Mouse (Mus musculus): ENCODE results near the gene Lalba. TPM values are rescaled to one million over a fixed set of nuclear protein-coding genes. Genes with fewer than 3 reads are reported as not detected.
A peak's percentile ranks its signal among the peaks of the same experiment; 100 is the strongest.

Lalba gene
- polyA plus RNA-seq, 2 experiments, result not detected

DNA sequence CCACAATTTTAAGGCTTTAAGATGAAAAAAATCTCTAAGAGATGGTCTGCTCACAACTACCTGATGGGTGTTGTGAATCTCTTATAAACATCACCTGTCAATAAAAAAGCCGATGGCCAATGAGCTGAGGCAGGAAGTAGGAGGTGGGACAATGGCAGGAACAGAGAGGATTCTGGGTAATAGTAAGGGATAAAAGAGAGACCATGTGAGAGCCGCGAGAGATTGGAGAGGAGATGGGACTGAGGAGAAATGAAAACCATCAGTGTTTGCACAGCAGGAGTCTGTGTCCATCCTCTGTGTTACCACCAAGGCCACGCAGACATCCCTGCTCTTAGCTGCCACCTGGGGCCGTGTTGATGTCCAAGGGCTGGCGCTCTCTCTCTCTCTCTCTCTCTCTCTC lies 24.8 kb upstream of the Lalba start:
- peaks cover 0 to 2% of the 10 kb centered on the region in 2 experiments; a peak in 2 of 4 replicates for H3K4me1 ChIP-seq (replicated peaks; ENCODE audit: control insufficient read depth in 2 of 2, insufficient read depth in 2 of 2, low read length in 1 of 2)
- no peak for ATAC-seq (ENCODE audit: insufficient read depth)
- H3K9me3 ChIP-seq (ENCODE audit: control insufficient read depth, low read length), result no peaks in the 10 kb centered on the region
- 78% methylated on average over 6 of the region's 6 CpGs for WGBS (ENCODE audit: insufficient replicate concordance)
- no peak overlapping the region for H3K4me2 ChIP-seq (ENCODE audit: low read depth)
- H3K27me3 ChIP-seq (ENCODE audit: control insufficient read depth, insufficient read depth, low read length), result no peaks in the 10 kb centered on the region; the same call in 1 of the 2 replicates
- no peak for DNase-seq (ENCODE audit: low read depth in 3 of 3, low spot score in 3 of 3)
- H3K27ac ChIP-seq, result no peak overlapping the region
- H3K9ac ChIP-seq (replicated peaks), result no peak overlapping the region
- no peak overlapping the region for H3K4me3 ChIP-seq (ENCODE audit: insufficient read depth in 1 of 2, low read depth in 2 of 2, low read length in 2 of 2)
- no peaks in the 10 kb centered on the region for H3K36me3 ChIP-seq (replicated peaks; ENCODE audit: control insufficient read depth, insufficient read depth, low read depth)
- TF ChIP-seq CTCF (IDR thresholded peaks at IDR 0.05; ENCODE audit: low read depth), result no peak
- TF ChIP-seq EP300 (IDR thresholded peaks at IDR 0.05; ENCODE audit: low read depth), result no peak

DNA sequence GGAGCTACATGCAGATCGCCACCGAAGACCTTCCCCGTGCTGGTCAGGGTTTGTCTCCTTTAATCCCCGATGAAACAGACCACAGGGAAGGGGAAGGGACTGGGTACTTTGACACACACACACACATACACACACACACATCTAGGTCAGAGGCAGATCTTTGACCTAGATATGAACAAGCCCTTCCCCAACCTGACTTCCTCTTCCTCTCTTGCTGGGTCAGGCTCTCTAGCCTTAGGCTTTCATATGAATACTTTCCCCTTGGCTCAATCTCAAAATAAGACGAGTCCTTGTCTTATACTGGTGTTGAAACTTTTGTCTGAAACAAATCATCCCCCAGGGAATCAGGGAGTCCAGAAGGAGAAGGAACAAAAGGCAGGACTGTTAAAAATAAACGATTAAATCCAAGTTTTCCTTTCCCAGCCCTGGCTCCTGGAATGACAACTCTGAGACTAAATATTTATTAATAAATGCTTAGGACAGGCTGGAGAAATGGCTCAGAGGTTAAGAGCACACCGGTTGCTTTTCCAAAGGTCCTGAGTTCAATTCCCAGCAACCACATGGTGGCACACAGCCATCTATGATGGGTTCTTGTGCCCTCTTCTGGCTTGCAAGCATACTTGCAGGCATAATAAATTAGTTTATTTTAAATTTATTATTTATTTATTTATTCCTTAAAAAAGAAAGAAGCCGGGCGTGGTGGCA lies 23.9 kb upstream of the Lalba start:
- Histone ChIP-seq H3K9ac (replicated peaks) (no peak overlapping the region), H3K27ac (no peak overlapping the region), H3K4me2 (ENCODE audit: low read depth) (no peak overlapping the region), H3K36me3 (replicated peaks; ENCODE audit: control insufficient read depth, insufficient read depth, low read depth) (no peaks in the 10 kb centered on the region), H3K4me1 (replicated peaks; ENCODE audit: control insufficient read depth in 2 of 2, insufficient read depth in 2 of 2, low read length in 1 of 2) (no peaks in the 10 kb centered on the region; a peak in 1 of 4 replicates), H3K27me3 (ENCODE audit: control insufficient read depth, insufficient read depth, low read length) (no peaks in the 10 kb centered on the region; the same call in 1 of the 2 replicates), H3K4me3 (ENCODE audit: insufficient read depth in 1 of 2, low read depth in 2 of 2, low read length in 2 of 2) (no peak overlapping the region), H3K9me3 (ENCODE audit: control insufficient read depth, low read length) (no peaks in the 10 kb centered on the region)
- WGBS (ENCODE audit: insufficient replicate concordance), result 33% methylated on average over 9 of the region's 9 CpGs
- DNase-seq (ENCODE audit: low read depth in 3 of 3, low spot score in 3 of 3), result no peak
- TF ChIP-seq CTCF (IDR thresholded peaks at IDR 0.05; ENCODE audit: low read depth) (no peak), EP300 (IDR thresholded peaks at IDR 0.05; ENCODE audit: low read depth) (no peak)
- no peak for ATAC-seq (ENCODE audit: insufficient read depth)

DNA sequence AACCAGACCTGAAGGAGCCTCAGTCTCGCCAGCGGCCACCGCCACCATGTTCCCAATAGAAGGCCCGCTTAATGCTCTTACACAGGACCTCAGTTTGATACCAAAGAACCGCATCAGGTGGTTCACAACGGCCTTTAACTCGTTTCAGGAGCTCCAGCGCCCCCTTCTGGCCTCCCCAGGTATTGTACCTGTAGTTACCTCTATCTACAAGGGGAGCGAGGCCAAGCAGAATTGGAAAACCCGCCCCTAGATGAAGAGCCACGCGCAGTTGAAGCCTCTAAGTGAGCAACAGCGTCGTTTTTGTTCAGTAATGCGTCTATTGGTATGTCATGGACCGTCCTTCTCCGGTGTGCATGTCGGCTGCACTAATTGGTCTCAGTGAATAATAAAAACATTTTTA lies 22.0 kb upstream of the Lalba start:
- no peaks in the 10 kb centered on the region for H3K4me1 ChIP-seq (replicated peaks; ENCODE audit: control insufficient read depth in 2 of 2, insufficient read depth in 2 of 2, low read length in 1 of 2)
- peak; percentile 29 to 46 (median 42) for DNase-seq (ENCODE audit: low read depth in 3 of 3, low spot score in 3 of 3)
- H3K36me3 ChIP-seq (replicated peaks; ENCODE audit: control insufficient read depth, insufficient read depth, low read depth), result no peaks in the 10 kb centered on the region
- no peaks in the 10 kb centered on the region for H3K9me3 ChIP-seq (ENCODE audit: control insufficient read depth, low read length)
- H3K27me3 ChIP-seq (ENCODE audit: control insufficient read depth, insufficient read depth, low read length), result no peaks in the 10 kb centered on the region; the same call in 1 of the 2 replicates
- TF ChIP-seq EP300 (IDR thresholded peaks at IDR 0.05; ENCODE audit: low read depth) (no peak), CTCF (IDR thresholded peaks at IDR 0.05; ENCODE audit: low read depth) (peak; percentile 84)
- no peak overlapping the region for H3K4me3 ChIP-seq (ENCODE audit: insufficient read depth in 1 of 2, low read depth in 2 of 2, low read length in 2 of 2)
- no peak overlapping the region for H3K9ac ChIP-seq (replicated peaks)
- no peak for ATAC-seq (ENCODE audit: insufficient read depth)
- WGBS (ENCODE audit: insufficient replicate concordance), result 11% methylated on average over 18 of the region's 18 CpGs
- no peak overlapping the region for H3K4me2 ChIP-seq (ENCODE audit: low read depth)
- H3K27ac ChIP-seq, result no peak overlapping the region

DNA sequence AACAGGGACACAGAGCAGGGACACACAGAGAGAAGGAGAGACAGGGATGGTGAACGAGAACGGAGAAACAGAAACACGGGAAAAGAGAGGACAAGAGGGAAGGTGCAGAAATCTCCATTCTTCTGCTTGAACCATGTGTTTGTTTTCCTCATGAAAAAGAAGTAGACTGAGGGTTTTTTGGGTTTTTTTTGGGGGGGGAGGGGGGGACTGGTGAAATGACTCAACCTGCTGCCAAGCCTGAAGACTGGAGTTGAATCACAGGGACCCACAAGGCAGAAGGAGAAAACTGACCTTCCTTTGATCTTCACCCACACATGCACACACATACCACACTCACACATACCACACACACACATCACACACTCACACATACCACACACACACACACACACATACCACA lies 20.8 kb upstream of the Lalba start:
- Histone ChIP-seq H3K9ac (replicated peaks) (no peak overlapping the region), H3K4me3 (ENCODE audit: insufficient read depth in 1 of 2, low read depth in 2 of 2, low read length in 2 of 2) (no peak overlapping the region), H3K27ac (no peak overlapping the region), H3K36me3 (replicated peaks; ENCODE audit: control insufficient read depth, insufficient read depth, low read depth) (no peaks in the 10 kb centered on the region), H3K4me2 (ENCODE audit: low read depth) (no peak overlapping the region), H3K9me3 (ENCODE audit: control insufficient read depth, low read length) (no peaks in the 10 kb centered on the region), H3K4me1 (replicated peaks; ENCODE audit: control insufficient read depth in 2 of 2, insufficient read depth in 2 of 2, low read length in 1 of 2) (no peaks in the 10 kb centered on the region), H3K27me3 (ENCODE audit: control insufficient read depth, insufficient read depth, low read length) (no peaks in the 10 kb centered on the region; the same call in 1 of the 2 replicates)
- 75% methylated on average over 3 of the region's 3 CpGs for WGBS (ENCODE audit: insufficient replicate concordance)
- DNase-seq (ENCODE audit: low read depth in 3 of 3, low spot score in 3 of 3), result no peak
- TF ChIP-seq EP300 (IDR thresholded peaks at IDR 0.05; ENCODE audit: low read depth), result no peak
- TF ChIP-seq CTCF (IDR thresholded peaks at IDR 0.05; ENCODE audit: low read depth), result no peak
- ATAC-seq (ENCODE audit: insufficient read depth), result no peak

DNA sequence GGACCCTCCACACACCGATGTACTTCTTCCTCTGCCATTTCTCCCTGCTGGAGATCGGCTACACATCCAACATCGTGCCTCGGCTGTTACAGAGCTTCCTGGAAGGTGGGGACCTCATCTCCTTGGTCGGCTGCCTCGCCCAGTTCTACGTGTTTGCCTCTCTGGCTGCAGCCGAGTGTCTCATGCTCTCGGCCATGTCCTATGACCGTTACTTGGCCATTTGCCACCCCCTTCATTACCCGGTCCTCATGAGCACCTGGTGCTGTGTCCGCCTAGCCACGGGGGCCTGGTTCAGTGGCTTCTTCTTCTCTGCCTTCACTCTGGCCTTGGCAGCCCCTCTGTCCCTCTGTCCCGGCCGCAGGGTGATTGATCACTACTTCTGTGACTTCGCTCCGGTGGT lies 15.1 kb upstream of the Lalba start:
- Histone ChIP-seq H3K9ac (replicated peaks) (no peak overlapping the region), H3K4me1 (replicated peaks; ENCODE audit: control insufficient read depth in 2 of 2, insufficient read depth in 2 of 2, low read length in 1 of 2) (no peaks in the 10 kb centered on the region), H3K4me3 (ENCODE audit: insufficient read depth in 1 of 2, low read depth in 2 of 2, low read length in 2 of 2) (no peak overlapping the region), H3K36me3 (replicated peaks; ENCODE audit: control insufficient read depth, insufficient read depth, low read depth) (no peaks in the 10 kb centered on the region), H3K27ac (no peak overlapping the region), H3K9me3 (ENCODE audit: control insufficient read depth, low read length) (no peaks in the 10 kb centered on the region), H3K4me2 (ENCODE audit: low read depth) (no peak overlapping the region), H3K27me3 (ENCODE audit: control insufficient read depth, insufficient read depth, low read length) (no peaks in the 10 kb centered on the region)
- TF ChIP-seq EP300 (IDR thresholded peaks at IDR 0.05; ENCODE audit: low read depth) (no peak), CTCF (IDR thresholded peaks at IDR 0.05; ENCODE audit: low read depth) (no peak)
- WGBS (ENCODE audit: insufficient replicate concordance), result 70% methylated on average over 17 of the region's 17 CpGs
- ATAC-seq (ENCODE audit: insufficient read depth), result no peak
- DNase-seq (ENCODE audit: low read depth in 3 of 3, low spot score in 3 of 3), result no peak

Data from liver, embryonic 14.5 days (tissue).